Mouse (Mus musculus) hindbrain, embryonic 14.5 days (tissue): ENCODE results near the gene Caprin1. TPM values are rescaled to one million over a fixed set of nuclear protein-coding genes. Genes with fewer than 3 reads are reported as not detected.

Source experiments
- ATAC-seq: fragments of 200-750 bp; cut with Nextera tagmentation; 2 replicates; pipeline ENCODE4 v1.8.0; 2017; ENCODE audit warnings: moderate number of reproducible peaks, mild to moderate bottlenecking, moderate TSS enrichment, moderate library complexity; ENCODE audit not compliant: low FRiP score
- DNase-seq: peaks from one replicate; pipeline ENCODE4 v3.0.0-alpha.2; 2015; ENCODE audit warnings: low spot score
- H3K27ac ChIP-seq: fragments of 300-500 bp; sonication (generic); 2 replicates; pipeline ENCODE4 v1.5.1; 2014; ENCODE audit warnings: mild to moderate bottlenecking, moderate library complexity
- H3K27me3 ChIP-seq: fragments of 300-500 bp; sonication (generic); 2 replicates; pipeline ENCODE4 v1.6.1; 2014; ENCODE audit warnings: mild to moderate bottlenecking, low read length, mixed read lengths; ENCODE audit not compliant: control insufficient read depth, insufficient read depth
- H3K36me3 ChIP-seq: fragments of 300-500 bp; sonication (generic); replicated peaks from 2 replicates; pipeline ENCODE4 v1.6.1; 2014; ENCODE audit not compliant: control insufficient read depth, insufficient read depth
- H3K4me1 ChIP-seq: fragments of 300-500 bp; sonication (generic); replicated peaks from 2 replicates; pipeline ENCODE4 v1.6.1; 2014; ENCODE audit warnings: antibody characterized with exemption, low read length, mixed read lengths; ENCODE audit not compliant: control insufficient read depth, insufficient read depth
- H3K4me2 ChIP-seq: fragments of 300-500 bp; sonication (generic); replicated peaks from 2 replicates; pipeline ENCODE4 v1.6.1; 2014; ENCODE audit warnings: mild to moderate bottlenecking, moderate library complexity
- H3K4me3 ChIP-seq: fragments of 300-500 bp; sonication (generic); replicated peaks from 2 replicates; pipeline ENCODE4 v1.5.1; 2014; ENCODE audit warnings: mild to moderate bottlenecking, low read length
- H3K9ac ChIP-seq: fragments of 300-500 bp; sonication (generic); 2 replicates; pipeline ENCODE4 v1.6.1; 2014
- H3K9me3 ChIP-seq: fragments of 300-500 bp; sonication (generic); 2 replicates; pipeline ENCODE4 v1.6.1; 2016; ENCODE audit warnings: low read length; ENCODE audit not compliant: control insufficient read depth
- WGBS: fragments of 180-500 bp; shearing (Covaris S2); extraction: QIAGEN DNeasy Blood & Tissue Kit; methylation state at CpG from one replicate; pipeline ENCODE4 v1.1.7; 2014; 5-methylcytosine and 5-hydroxymethylcytosine counted together
- microRNA-seq: library from miRNA; unstranded; fragments of <30 nt; microRNA quantifications from one replicate; pipeline ENCODE4, GENCODE M21; 2016
- polyA plus RNA-seq: library from polyadenylated mRNA; unstranded; fragments of >200 nt; fragmentation: Nextera tagmentation; extraction: Ambion mirVana; gene quantifications from 2 replicates; pipeline ENCODE4 v1.2.1, GENCODE M21; 2014

Caprin1 gene
- polyA plus RNA-seq, 1 experiment from 2014 or later = 399 TPM

- H3K4me3 ChIP-seq = no peak overlapping the region
- 83% methylated on average over 7 of the region's 7 CpGs for WGBS
- no peak overlapping the region for H3K27ac ChIP-seq
- no peaks in the 10 kb centered on the region for H3K4me1 ChIP-seq
- no peak overlapping the region for H3K9ac ChIP-seq
- peaks cover 63% of the 10 kb centered on the region for H3K36me3 ChIP-seq
- H3K4me2 ChIP-seq = no peak overlapping the region
- H3K9me3 ChIP-seq = no peaks in the 10 kb centered on the region
- DNase-seq (no peak), ATAC-seq (no peak)
- H3K27me3 ChIP-seq = no peaks in the 10 kb centered on the region
These were observed 78.2 kb downstream of the Caprin1 start for GRCm38 (mm10) chr2:103719292-103719646.

GRCm38 (mm10) chr2:103718594-103719291 is 78.7 kb downstream of the Caprin1 start:
- no peak overlapping the region for H3K27ac ChIP-seq

GRCm38 (mm10) chr2:103714412-103714811 is 83.0 kb downstream of the Caprin1 start:
- no peak for DNase-seq
- no peaks in the 10 kb centered on the region for H3K9me3 ChIP-seq
- H3K4me2 ChIP-seq = no peak overlapping the region
- WGBS = 74% methylated on average over 4 of the region's 4 CpGs
- H3K36me3 ChIP-seq = peaks cover 29% of the 10 kb centered on the region
- H3K27me3 ChIP-seq = no peaks in the 10 kb centered on the region
- H3K4me3 ChIP-seq = no peak overlapping the region
- no peak overlapping the region for H3K9ac ChIP-seq
- H3K27ac ChIP-seq = no peak overlapping the region
- H3K4me1 ChIP-seq = no peaks in the 10 kb centered on the region
- no peak for ATAC-seq

More at GRCm38 (mm10) chr2:103718594-103719291, 78.7 kb downstream of the Caprin1 start:
- 61% methylated on average over 8 of the region's 8 CpGs for WGBS
- no peaks in the 10 kb centered on the region for H3K27me3 ChIP-seq
- H3K9me3 ChIP-seq = no peaks in the 10 kb centered on the region
- no peak overlapping the region for H3K4me2 ChIP-seq
- H3K4me3 ChIP-seq = no peak overlapping the region
- no peak overlapping the region for H3K9ac ChIP-seq
- ATAC-seq (peak; percentile 82), DNase-seq (peak; percentile 80)
- H3K36me3 ChIP-seq = peaks cover 58% of the 10 kb centered on the region
- H3K4me1 ChIP-seq = no peaks in the 10 kb centered on the region

GRCm38 (mm10) chr2:103713831-103714230 is 83.6 kb downstream of the Caprin1 start:
- ATAC-seq = no peak

More at GRCm38 (mm10) chr2:103713831-103714230, 83.6 kb downstream of the Caprin1 start:
- Histone ChIP-seq H3K9ac (no peak overlapping the region), H3K9me3 (no peaks in the 10 kb centered on the region), H3K36me3 (peaks cover 30% of the 10 kb centered on the region), H3K27me3 (no peaks in the 10 kb centered on the region), H3K4me1 (no peaks in the 10 kb centered on the region), H3K4me2 (no peak overlapping the region), H3K27ac (no peak overlapping the region), H3K4me3 (no peak overlapping the region)
- DNase-seq = no peak
- WGBS = 93% methylated on average over 7 of the region's 7 CpGs

Small RNA genes within 50 kb of the gene (microRNA-seq; reads per million reads assigned to microRNA genes)
- gene Gm22757 (not detected), gene Gm22761 (not detected)

Other genes starting within 250 kb of the Caprin1 start
- 10.5 and 11.9 TPM in 2 replicates for gene Abtb2, start 231.3 kb downstream of the Caprin1 start, polyA plus RNA-seq
- 17.6 and 18.3 TPM in 2 replicates for gene Nat10, start 36.4 kb downstream of the Caprin1 start, polyA plus RNA-seq
- 48.1 and 49.8 TPM in 2 replicates for gene Lmo2, start 160.3 kb upstream of the Caprin1 start, polyA plus RNA-seq
- gene Fbxo3, start 230.1 kb upstream of the Caprin1 start, polyA plus RNA-seq = 68.3 and 76.8 TPM in 2 replicates
- 2.5 and 2.9 TPM in 2 replicates for gene 4931422A03Rik, start 230.7 kb upstream of the Caprin1 start, polyA plus RNA-seq